Mouse (Mus musculus): ENCODE data around the gene Rreb1. TPM values are rescaled to one million over a fixed set of nuclear protein-coding genes. Genes with fewer than 3 reads are reported as not detected.

Gene Rreb1
- polyA plus RNA-seq, 1 experiment, result 11.9 TPM

- no peak for DNase-seq (ENCODE audit: low spot score)
These were observed 164.0 kb downstream of the Rreb1 start for GRCm38 (mm10) chr13:37941950-37942886.

- DNase-seq (ENCODE audit: low spot score), result no peak
These were observed 164.7 kb downstream of the Rreb1 start for GRCm38 (mm10) chr13:37942887-37943331.

GRCm38 (mm10) chr13:37943466-37943865, 165.3 kb downstream of the Rreb1 start:
- DNase-seq (ENCODE audit: low spot score), result no peak

GRCm38 (mm10) chr13:37944306-37944705, 166.1 kb downstream of the Rreb1 start:
- no peak for DNase-seq (ENCODE audit: low spot score)

- no peak for DNase-seq (ENCODE audit: low spot score)
These were observed 167.2 kb downstream of the Rreb1 start for GRCm38 (mm10) chr13:37945392-37945791.

GRCm38 (mm10) chr13:37946734-37947133, 168.5 kb downstream of the Rreb1 start:
- peak; percentile 70 for DNase-seq (ENCODE audit: low spot score)

- DNase-seq (ENCODE audit: low spot score), result no peak
These were observed 174.8 kb downstream of the Rreb1 start for GRCm38 (mm10) chr13:37952981-37953380.

- DNase-seq (ENCODE audit: low spot score), result no peak
These were observed 176.1 kb downstream of the Rreb1 start for GRCm38 (mm10) chr13:37954318-37954717.

- peak; percentile 1 for DNase-seq (ENCODE audit: low spot score)
These were observed 180.5 kb downstream of the Rreb1 start for GRCm38 (mm10) chr13:37958498-37959238.

GRCm38 (mm10) chr13:37959239-37959907, 181.2 kb downstream of the Rreb1 start:
- no peak for DNase-seq (ENCODE audit: low spot score)

GRCm38 (mm10) chr13:37959936-37960335, 181.7 kb downstream of the Rreb1 start:
- no peak for DNase-seq (ENCODE audit: low spot score)

- DNase-seq (ENCODE audit: low spot score), result no peak
These were observed 184.3 kb downstream of the Rreb1 start for GRCm38 (mm10) chr13:37962541-37962940.

GRCm38 (mm10) chr13:37963354-37964007, 185.3 kb downstream of the Rreb1 start:
- DNase-seq (ENCODE audit: low spot score), result no peak

- no peak for DNase-seq (ENCODE audit: low spot score)
These were observed 186.2 kb downstream of the Rreb1 start for GRCm38 (mm10) chr13:37964128-37965087.

- DNase-seq (ENCODE audit: low spot score), result no peak
These were observed 187.1 kb downstream of the Rreb1 start for GRCm38 (mm10) chr13:37965126-37965914.

GRCm38 (mm10) chr13:37966256-37967051, 188.3 kb downstream of the Rreb1 start:
- DNase-seq (ENCODE audit: low spot score), result no peak

GRCm38 (mm10) chr13:37967052-37967437, 188.8 kb downstream of the Rreb1 start:
- no peak for DNase-seq (ENCODE audit: low spot score)

GRCm38 (mm10) chr13:37967565-37967964, 189.4 kb downstream of the Rreb1 start:
- no peak for DNase-seq (ENCODE audit: low spot score)

GRCm38 (mm10) chr13:37969337-37969736, 191.1 kb downstream of the Rreb1 start:
- DNase-seq (ENCODE audit: low spot score), result peak; percentile 75

All from urinary bladder, adult 2 months (tissue).